Mouse (Mus musculus) liver, embryonic 11.5 days (tissue): Measurements from ENCODE around the gene Arrb1. TPM values are rescaled to one million over a fixed set of nuclear protein-coding genes. Genes with fewer than 3 reads are reported as not detected.

Experiments used
- ATAC-seq: fragments of 200-750 bp; cut with Nextera tagmentation; replicated peaks from 2 replicates; pipeline ENCODE4 v1.8.0; 2017; ENCODE audit warnings: moderate number of reproducible peaks, mild to moderate bottlenecking, moderate TSS enrichment, moderate library complexity; ENCODE audit not compliant: low FRiP score
- DNase-seq: peaks from one replicate; pipeline ENCODE4 v3.0.0-alpha.2; 2017; ENCODE audit warnings: low spot score
- H3K27ac ChIP-seq: fragments of 300-500 bp; sonication (generic); 2 replicates; pipeline ENCODE4 v1.5.1; 2014; ENCODE audit warnings: mild to moderate bottlenecking, low read depth, low read length, control low read depth
- H3K27me3 ChIP-seq: fragments of 300-500 bp; sonication (generic); replicated peaks from 2 replicates; pipeline ENCODE4 v1.6.1; 2014; ENCODE audit warnings: low read length, mixed read lengths; ENCODE audit not compliant: control insufficient read depth, insufficient read depth
- H3K36me3 ChIP-seq: fragments of 300-500 bp; sonication (generic); 2 replicates; pipeline ENCODE4 v1.6.1; 2014; ENCODE audit warnings: mild to moderate bottlenecking, low read length, moderate library complexity, mixed read lengths; ENCODE audit not compliant: control insufficient read depth, insufficient read depth
- H3K4me1 ChIP-seq: fragments of 300-500 bp; sonication (generic); replicated peaks from 2 replicates; pipeline ENCODE4 v1.6.1; 2014; ENCODE audit warnings: low read length, mixed read lengths; ENCODE audit not compliant: control insufficient read depth, insufficient read depth
- H3K4me2 ChIP-seq: fragments of 300-500 bp; sonication (generic); 2 replicates; pipeline ENCODE4 v1.6.1; 2014; ENCODE audit warnings: mild to moderate bottlenecking, control low read depth, moderate library complexity
- H3K4me3 ChIP-seq: fragments of 300-500 bp; sonication (generic); 2 replicates; pipeline ENCODE4 v1.5.1; 2014; ENCODE audit warnings: low read depth, low read length, control low read depth
- H3K9ac ChIP-seq: fragments of 300-500 bp; sonication (generic); 2 replicates; pipeline ENCODE4 v1.6.1; 2014; ENCODE audit warnings: low read depth, low read length, control low read depth
- H3K9me3 ChIP-seq: fragments of 300-500 bp; sonication (generic); 2 replicates; pipeline ENCODE4 v1.6.1; 2016; ENCODE audit warnings: low read length, inconsistent platforms, mixed read lengths; ENCODE audit not compliant: control insufficient read depth
- WGBS: fragments of 180-500 bp; shearing (Covaris S2); extraction: QIAGEN DNeasy Blood & Tissue Kit; methylation state at CpG from one replicate; pipeline ENCODE4 v1.1.7; 2014; 5-methylcytosine and 5-hydroxymethylcytosine counted together
- polyA plus RNA-seq: library from polyadenylated mRNA; unstranded; fragments of >200 nt; fragmentation: Nextera tagmentation; extraction: Ambion mirVana; gene quantifications from 2 replicates; pipeline ENCODE4 v1.2.1, GENCODE M21; 2014

The Arrb1 gene
- polyA plus RNA-seq, 1 experiment from 2014 or later, result 27.9 TPM

GRCm38 (mm10) chr7:99532526-99532925 is 2.7 kb upstream of the Arrb1 start:
- H3K27ac ChIP-seq, result peak overlapping the region; percentile 85
- 55% methylated on average over 4 of the region's 4 CpGs for WGBS
- no peak overlapping the region for H3K4me3 ChIP-seq
- no peaks in the 10 kb centered on the region for H3K9me3 ChIP-seq
- H3K36me3 ChIP-seq, result no peaks in the 10 kb centered on the region; the same call in 1 of the 2 replicates
- peaks cover 65% of the 10 kb centered on the region for H3K4me1 ChIP-seq
- DNase-seq (no peak), ATAC-seq (no peak)
- H3K27me3 ChIP-seq, result no peaks in the 10 kb centered on the region
- no peak overlapping the region for H3K4me2 ChIP-seq
- peak overlapping the region; percentile 10; the same call in 1 of the 2 replicates for H3K9ac ChIP-seq

- peak overlapping the region; percentile 97 for H3K27ac ChIP-seq
- H3K9me3 ChIP-seq, result no peaks in the 10 kb centered on the region
- H3K4me3 ChIP-seq, result no peak overlapping the region
- H3K36me3 ChIP-seq, result no peaks in the 10 kb centered on the region; the same call in 1 of the 2 replicates
- WGBS, result 82% methylated on average over 7 of the region's 7 CpGs
- no peak overlapping the region for H3K9ac ChIP-seq
- peaks cover 76% of the 10 kb centered on the region for H3K4me1 ChIP-seq
- no peak for DNase-seq
- no peak overlapping the region for H3K4me2 ChIP-seq
- ATAC-seq, result no peak
- no peaks in the 10 kb centered on the region for H3K27me3 ChIP-seq
Observed at GRCm38 (mm10) chr7:99533600-99533999, 1.7 kb upstream of the Arrb1 start.

GRCm38 (mm10) chr7:99534501-99534900 is 765 bp upstream of the Arrb1 start:
- WGBS, result 43% methylated on average over 5 of the region's 5 CpGs
- H3K27ac ChIP-seq, result peak overlapping the region; percentile 97
- 0 out of 2 replicates have a peak overlapping the region, but pooled peaks have one; percentile 1 for H3K9ac ChIP-seq
- H3K4me3 ChIP-seq, result peak overlapping the region; percentile 72; the same call in 1 of the 2 replicates
- peaks cover 80% of the 10 kb centered on the region for H3K4me1 ChIP-seq
- peak overlapping the region; percentile 94 for H3K4me2 ChIP-seq
- H3K36me3 ChIP-seq, result no peaks in the 10 kb centered on the region; the same call in 1 of the 2 replicates
- DNase-seq, result no peak
- ATAC-seq, result no peak
- no peaks in the 10 kb centered on the region for H3K9me3 ChIP-seq
- H3K27me3 ChIP-seq, result no peaks in the 10 kb centered on the region

- H3K9me3 ChIP-seq, result no peaks in the 10 kb centered on the region
- DNase-seq (peak; percentile 61), ATAC-seq (peak; percentile 26)
- peak overlapping the region; percentile 97 for H3K27ac ChIP-seq
- peak overlapping the region; percentile 94 for H3K9ac ChIP-seq
- peaks cover 80% of the 10 kb centered on the region for H3K4me1 ChIP-seq
- H3K27me3 ChIP-seq, result no peaks in the 10 kb centered on the region
- H3K4me2 ChIP-seq, result peak overlapping the region; percentile 94
- 7% methylated on average over 46 of the region's 46 CpGs for WGBS
- H3K4me3 ChIP-seq, result peak overlapping the region; percentile 72
- no peaks in the 10 kb centered on the region; the same call in 1 of the 2 replicates for H3K36me3 ChIP-seq
Observed at GRCm38 (mm10) chr7:99535741-99536501, 655 bp downstream of the Arrb1 start.

GRCm38 (mm10) chr7:99537183-99537756 is 2.0 kb downstream of the Arrb1 start:
- H3K36me3 ChIP-seq, result no peaks in the 10 kb centered on the region; the same call in 1 of the 2 replicates
- WGBS, result 57% methylated on average over 5 of the region's 5 CpGs
- ATAC-seq (no peak), DNase-seq (no peak)
- H3K27ac ChIP-seq, result no peak overlapping the region; the same call in 1 of the 2 replicates
- peak overlapping the region; percentile 94 for H3K9ac ChIP-seq
- no peaks in the 10 kb centered on the region for H3K9me3 ChIP-seq
- H3K4me2 ChIP-seq, result peak overlapping the region; percentile 94
- H3K4me1 ChIP-seq, result peaks cover 74% of the 10 kb centered on the region
- peak overlapping the region; percentile 72 for H3K4me3 ChIP-seq
- H3K27me3 ChIP-seq, result no peaks in the 10 kb centered on the region

GRCm38 (mm10) chr7:99538421-99538820 is 3.2 kb downstream of the Arrb1 start:
- Histone ChIP-seq H3K4me2 (peak overlapping the region; percentile 94; the same call in 1 of the 2 replicates), H3K27me3 (no peaks in the 10 kb centered on the region), H3K4me3 (no peak overlapping the region), H3K9me3 (no peaks in the 10 kb centered on the region), H3K27ac (0 out of 2 replicates have a peak overlapping the region, but pooled peaks have one; percentile 1), H3K4me1 (peaks cover 68% of the 10 kb centered on the region), H3K9ac (0 out of 2 replicates have a peak overlapping the region, but pooled peaks have one; percentile 12), H3K36me3 (no peaks in the 10 kb centered on the region; the same call in 1 of the 2 replicates)
- WGBS, result 83% methylated on average over 4 of the region's 4 CpGs
- no peak for ATAC-seq
- DNase-seq, result no peak

GRCm38 (mm10) chr7:99539201-99539891 is 4.1 kb downstream of the Arrb1 start:
- ATAC-seq, result no peak
- WGBS, result 30% methylated on average over 8 of the region's 8 CpGs
- peak overlapping the region; percentile 41 for H3K4me2 ChIP-seq
- H3K27ac ChIP-seq, result no peak overlapping the region
- H3K4me3 ChIP-seq, result no peak overlapping the region
- no peaks in the 10 kb centered on the region for H3K27me3 ChIP-seq
- H3K9me3 ChIP-seq, result no peaks in the 10 kb centered on the region
- H3K4me1 ChIP-seq, result peaks cover 61% of the 10 kb centered on the region
- H3K36me3 ChIP-seq, result no peaks in the 10 kb centered on the region; the same call in 1 of the 2 replicates
- DNase-seq, result no peak
- peak overlapping the region; percentile 20; the same call in 1 of the 2 replicates for H3K9ac ChIP-seq

- peak overlapping the region; percentile 20; the same call in 1 of the 2 replicates for H3K9ac ChIP-seq
- no peak overlapping the region for H3K4me3 ChIP-seq
- DNase-seq (no peak), ATAC-seq (no peak)
- peak overlapping the region; percentile 41 for H3K4me2 ChIP-seq
- no peaks in the 10 kb centered on the region; the same call in 1 of the 2 replicates for H3K36me3 ChIP-seq
- no peaks in the 10 kb centered on the region for H3K9me3 ChIP-seq
- peaks cover 62% of the 10 kb centered on the region for H3K4me1 ChIP-seq
- H3K27me3 ChIP-seq, result no peaks in the 10 kb centered on the region
- WGBS, result 83% methylated on average over 2 of the region's 2 CpGs
- no peak overlapping the region for H3K27ac ChIP-seq
Observed at GRCm38 (mm10) chr7:99540016-99540415, 4.8 kb downstream of the Arrb1 start.
